Mouse (Mus musculus) telencephalon, adult 2 months (tissue): ENCODE data around the gene Twist2.

Experiments used
- DNase-seq: peaks from one replicate; pipeline ENCODE4 v3.0.0-alpha.2; 2011; ENCODE audit warnings: low read depth, low spot score

The Twist2 gene

DNA sequence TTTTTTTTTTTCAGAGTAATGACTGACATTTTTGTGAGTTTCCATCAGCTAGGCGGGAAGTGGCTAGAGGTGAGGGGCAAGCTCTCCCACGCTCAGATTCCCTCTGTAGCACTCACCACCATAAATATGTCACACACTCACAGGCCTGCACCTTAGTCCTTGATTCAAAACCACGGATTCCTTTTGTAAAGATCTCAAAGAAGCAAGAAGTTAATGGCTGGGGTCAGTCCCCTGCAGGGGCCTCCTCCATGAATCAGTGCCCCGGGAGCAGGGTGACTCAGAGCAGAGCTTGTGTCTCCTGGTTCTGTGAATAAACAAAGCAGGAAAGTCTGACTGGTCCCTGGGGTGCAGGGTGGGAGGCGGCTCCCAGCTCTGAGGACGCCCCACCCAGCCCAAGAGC is 15.3 kb downstream of the Twist2 start:
- DNase-seq = no peak

DNA sequence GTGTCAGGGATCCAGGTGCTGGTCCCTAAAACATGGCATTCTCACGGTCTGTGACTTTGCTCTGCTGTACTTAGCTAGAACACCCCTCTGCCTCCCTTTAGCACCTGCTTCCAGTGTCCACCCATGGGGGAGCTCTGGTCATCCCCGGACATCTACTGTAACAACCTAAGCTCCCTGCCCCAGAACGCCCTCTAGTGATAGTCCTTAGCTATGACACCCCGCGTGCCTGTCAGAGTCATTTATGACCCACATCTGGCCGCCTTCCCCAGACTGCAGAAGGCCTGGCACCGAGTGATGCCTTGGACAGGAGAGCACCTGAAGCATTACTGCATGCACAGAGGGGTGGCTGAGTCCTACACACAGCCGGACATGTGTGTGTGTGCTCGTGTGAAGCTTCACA is 18.0 kb downstream of the Twist2 start:
- no peak for DNase-seq

DNA sequence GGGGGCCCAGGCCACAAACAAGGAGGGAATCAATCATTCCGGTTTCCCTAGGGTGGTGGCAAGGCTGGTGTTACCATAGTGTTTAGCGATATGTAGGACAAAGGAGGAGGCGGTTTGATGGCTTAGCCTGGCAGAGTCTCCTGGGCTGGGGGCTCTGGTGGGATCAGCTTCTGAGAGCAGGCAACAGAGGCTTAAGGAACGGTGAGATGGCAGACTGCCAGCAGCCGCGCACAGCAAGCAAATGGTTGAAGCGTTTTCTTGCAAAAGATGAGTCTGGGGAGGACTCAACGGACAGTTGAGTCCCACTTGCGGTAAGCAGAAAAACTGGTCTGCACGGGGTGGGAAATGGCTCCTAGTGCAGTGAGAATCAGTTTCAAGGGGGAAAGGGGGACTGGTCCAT is 19.3 kb downstream of the Twist2 start:
- DNase-seq = no peak

DNA sequence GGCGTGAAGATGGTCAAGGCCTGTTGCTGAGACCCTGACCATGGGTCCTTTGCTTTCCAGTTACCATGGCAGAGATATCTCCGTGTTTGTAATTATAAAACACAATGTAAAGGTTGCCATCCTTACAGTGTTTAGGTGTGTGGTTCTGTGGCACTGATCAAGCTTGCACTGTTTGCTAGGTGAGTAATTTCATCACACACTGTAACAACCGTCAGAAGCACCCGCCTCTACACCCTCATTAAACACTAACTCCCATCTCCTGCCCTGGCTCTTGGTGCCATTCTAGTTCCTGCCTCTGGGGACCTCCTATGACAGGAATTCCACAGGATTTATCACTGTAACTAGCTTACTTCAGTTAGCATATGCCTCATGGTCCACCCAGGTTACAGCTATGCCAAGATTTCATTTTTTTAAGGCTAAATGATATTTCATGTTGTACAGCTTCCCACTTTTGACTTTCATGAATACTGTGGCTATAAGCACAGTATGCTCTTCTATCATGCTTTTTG is 21.1 kb downstream of the Twist2 start:
- no peak for DNase-seq

DNA sequence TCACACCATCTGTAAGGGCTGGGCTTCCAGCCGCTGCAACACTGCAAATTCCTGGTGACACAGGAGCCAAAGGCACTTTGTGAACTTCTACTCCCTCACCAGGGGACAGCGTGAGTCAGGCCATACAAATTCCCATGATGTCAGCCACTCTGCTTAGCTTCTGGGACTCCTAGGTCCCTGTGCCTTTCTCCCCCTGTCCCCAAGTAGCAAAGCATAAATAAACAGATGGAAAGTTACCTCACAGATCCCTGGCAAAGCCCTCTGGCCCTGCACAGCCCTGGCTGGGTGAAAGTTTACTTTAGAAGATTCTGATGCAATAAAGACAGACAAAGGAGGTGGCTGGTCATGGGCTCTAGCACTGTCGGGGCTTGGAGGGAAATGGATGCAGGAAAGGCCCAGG is 22.3 kb downstream of the Twist2 start:
- DNase-seq = no peak

DNA sequence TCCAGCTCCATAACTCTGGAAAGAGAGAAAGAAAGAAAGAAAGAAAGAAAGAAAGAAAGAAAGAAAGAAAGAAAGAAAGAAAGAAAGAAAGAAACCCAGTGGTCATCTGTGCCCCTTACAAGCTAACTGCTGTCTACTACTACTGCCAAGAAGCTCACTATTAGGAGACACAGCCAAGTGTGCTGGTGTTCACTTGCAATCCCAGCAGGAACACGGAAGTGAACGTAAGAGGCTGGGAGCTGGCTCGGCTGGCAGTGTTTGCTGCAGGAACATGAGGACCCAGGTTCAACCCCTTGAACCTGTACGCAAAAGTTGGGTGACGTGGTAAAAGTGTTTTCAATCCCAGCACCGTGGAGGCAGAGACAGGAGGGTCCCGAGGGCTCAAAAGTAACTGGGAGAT is 22.7 kb downstream of the Twist2 start:
- DNase-seq = no peak

DNA sequence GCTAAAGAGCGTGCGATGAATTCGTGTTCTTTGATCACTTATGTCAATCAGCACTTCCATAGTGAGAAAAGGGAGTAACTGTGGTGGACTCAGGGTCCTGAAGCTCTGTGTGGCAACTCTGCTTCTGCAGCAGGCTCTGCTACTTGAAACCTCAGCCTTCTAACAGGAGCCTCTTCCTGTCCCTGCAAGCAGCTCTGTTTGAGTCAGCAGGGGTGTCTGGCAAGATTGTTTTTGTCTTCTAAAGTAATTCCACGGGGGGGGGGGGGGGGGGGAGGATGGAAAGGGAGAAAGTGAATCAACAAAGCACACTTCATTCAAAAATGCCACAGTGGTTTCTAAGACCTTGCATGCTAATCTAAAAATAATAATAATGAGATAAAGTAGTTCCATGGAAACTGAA is 24.0 kb downstream of the Twist2 start:
- DNase-seq = no peak

DNA sequence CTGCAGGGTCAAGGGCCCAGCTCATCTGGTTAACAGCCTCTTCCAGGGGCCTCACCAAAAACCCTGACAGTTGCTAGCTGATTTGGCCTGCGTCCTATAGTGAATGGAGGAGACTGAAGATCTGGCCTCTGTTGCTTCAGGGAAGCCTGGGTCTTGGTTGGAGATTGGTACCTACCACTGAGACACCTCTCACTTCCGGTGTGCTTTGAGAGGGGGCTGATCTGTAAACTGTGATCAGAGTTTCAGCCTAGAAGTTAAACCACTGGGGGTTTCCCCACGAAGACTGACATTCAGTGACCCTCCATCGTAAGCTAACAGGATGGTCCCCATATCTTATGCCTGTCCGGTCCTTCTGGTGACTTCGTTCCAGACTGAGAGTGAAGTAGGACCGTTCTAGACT is 30.7 kb downstream of the Twist2 start:
- DNase-seq = no peak

DNA sequence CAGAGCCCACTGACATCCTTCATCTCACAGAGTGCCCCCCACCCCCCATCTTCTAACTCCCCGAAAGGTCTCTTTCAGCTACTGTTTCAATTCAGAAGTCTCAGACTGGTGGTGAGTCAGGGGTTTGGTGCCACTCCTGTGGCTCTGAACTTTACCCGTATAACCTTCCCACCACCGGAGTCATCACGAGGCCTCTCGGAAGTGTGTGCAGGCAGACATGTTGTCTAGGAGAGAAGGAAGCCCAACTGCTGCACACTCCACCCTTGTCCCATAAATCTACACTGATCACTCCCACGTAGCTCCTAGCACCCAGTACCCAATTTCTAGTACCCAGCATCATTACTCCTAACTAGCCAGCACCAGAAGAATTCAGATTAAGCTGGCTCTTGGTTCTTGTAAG is 38.3 kb downstream of the Twist2 start:
- no peak for DNase-seq

DNA sequence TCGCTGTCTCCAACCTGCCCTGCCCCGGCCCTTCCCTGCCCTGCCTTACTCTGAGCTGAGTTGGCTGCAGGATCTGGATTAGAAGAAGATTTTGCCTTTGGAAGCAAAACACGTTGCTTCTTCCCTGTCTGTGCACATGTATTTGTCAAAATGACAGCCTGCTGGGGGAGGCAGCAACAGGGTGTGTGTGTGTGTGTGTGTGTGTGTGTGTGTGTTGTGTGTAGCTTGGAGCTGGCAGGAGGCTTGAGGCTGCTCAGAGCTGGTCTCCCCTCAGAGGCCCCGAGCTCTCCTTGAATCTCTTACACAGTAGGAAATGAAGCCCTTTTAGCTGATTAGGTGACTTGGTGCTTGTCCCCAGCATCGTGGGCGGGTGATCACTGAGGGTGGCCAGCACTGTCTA is 38.7 kb downstream of the Twist2 start:
- peak; percentile 27 for DNase-seq

DNA sequence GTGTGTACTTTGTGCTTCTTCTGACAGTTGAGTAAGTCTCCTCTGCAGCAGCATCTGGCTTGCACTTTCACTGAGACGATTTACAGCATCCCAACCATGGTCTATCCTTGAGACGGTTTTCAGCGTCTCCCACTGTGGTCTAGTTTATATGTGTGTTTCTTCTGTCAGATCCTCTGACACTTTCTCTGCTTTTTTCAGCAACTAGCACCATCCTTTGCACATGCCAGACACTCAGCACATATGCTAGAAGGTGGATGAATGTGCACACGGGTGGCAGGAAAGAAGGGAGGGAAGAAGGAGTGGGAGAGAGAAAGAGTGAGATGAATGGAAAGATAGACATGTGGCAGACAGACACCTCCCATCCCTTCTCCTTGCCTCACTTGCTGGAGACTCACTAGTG is 43.0 kb downstream of the Twist2 start:
- DNase-seq = peak; percentile 36

DNA sequence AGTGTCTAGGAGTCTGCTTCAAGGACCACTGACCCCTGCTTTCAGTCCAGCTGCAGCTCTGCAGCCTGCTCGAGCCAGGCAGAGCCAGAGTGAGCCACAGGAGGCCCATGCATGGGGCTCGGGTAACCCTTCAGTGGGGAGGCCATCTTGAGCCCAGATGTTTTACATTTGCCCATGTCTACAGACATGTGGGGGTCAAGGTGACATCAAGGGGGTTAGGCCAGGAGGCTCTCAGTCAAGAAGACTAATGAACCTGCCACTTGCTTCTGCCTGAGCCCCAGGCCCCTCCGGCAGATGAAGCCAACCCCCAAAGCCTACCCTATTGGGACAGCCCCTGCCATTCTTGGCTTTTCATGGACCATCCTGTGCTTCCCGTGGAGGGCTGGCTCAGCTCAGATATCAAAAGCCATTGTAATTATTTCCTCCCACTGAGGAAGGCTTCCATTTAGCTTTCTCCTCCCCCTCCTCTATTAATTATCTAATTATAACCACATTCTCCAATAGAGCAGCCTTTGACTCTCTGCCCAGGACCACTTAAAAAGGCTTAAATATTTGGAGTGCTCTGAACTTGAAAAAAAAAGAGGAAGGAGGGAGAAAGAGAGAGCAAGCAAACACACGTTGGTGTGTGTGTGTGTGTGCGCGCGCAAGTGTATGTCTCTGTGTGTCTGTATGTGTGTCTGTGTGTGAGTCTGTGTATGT is 43.6 kb downstream of the Twist2 start:
- DNase-seq = no peak

DNA sequence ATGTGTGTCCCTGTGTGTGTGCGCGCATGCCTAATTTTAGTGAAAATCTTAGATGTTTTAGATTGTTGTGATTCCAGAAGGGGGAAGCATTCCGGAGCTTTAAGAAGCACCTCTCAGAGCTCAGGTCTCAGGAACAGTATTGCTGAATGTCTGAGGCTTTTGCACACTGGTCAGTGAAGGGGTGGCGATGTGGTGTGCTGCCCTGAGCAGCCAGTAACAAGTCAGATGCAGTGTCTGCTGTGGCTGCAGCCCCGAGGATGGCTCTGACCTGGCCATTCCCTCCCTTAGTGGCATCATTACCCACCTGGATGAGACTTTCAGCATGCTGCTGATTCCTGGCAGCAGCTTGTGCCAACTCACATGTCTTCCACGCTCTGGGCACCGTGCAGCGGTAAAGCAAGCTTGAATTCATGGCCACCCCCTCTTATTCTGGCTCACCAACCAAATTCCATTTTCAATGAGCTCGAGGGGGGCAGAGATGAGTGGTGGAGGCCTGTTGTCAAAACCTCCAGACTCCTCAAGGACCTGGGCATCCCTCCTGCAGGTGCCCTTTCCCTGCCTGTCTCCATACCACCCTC is 44.2 kb downstream of the Twist2 start:
- DNase-seq = no peak

DNA sequence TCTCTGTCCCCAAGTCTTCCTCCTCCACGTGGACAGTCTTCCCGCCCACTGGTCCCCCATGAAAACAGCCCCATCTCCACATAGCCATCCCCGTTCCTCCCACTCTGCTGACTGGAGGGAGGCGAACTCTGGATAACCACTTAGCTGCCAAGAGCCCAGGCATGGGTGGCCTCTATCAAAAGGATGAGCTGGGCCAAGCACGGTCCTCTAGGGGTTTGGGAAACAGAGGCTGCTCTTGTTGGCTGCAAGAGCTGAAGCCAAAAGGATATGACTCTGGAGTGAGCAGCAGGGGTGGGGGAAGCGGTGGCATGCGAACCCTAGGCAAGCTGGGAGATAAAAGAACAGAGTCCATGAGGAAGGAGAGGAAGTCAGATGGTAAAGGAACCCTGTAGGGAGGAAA is 50.0 kb downstream of the Twist2 start:
- DNase-seq = no peak

DNA sequence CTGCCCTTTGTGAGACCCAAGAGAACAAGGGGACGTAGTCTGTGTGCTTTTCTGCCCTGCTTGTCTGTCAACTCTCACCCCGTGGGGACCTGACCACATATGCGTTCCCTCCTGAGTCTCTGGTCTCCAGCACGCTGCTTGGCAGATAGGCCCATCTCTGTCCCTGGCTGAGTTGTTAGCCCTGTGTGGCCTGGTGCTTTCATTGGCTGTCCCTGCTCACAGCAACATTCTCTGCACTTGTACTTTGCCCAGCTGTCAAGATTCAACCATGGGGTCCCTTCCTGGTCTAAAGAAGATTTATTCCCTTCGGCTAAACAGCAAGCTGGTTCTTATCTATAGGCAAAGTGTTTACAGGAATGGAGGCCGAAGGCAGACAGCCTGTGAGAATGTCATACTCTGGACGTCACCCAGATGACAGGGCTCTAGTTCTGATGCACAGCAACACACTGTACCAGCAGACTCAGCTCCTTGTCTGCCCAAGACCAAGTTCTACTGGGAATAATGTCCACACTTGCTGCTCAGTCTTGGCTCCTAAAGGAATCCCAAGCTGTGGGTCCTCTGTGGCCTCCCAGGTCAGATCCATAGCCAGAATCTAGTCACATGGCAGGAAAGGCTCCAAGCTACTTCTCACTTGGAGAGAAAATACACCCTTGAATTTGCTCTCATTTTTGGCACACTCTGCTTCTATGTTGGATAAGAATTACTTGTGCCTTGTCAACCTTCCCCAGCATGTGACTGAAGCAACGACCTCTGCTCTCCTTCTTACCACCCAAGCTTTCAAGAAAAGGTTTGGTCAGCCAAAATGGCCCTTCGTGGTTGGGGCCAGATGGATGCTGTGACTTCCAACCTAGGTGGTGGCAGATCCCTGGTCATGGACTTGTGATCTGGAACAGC is 55.8 kb downstream of the Twist2 start:
- DNase-seq = no peak

DNA sequence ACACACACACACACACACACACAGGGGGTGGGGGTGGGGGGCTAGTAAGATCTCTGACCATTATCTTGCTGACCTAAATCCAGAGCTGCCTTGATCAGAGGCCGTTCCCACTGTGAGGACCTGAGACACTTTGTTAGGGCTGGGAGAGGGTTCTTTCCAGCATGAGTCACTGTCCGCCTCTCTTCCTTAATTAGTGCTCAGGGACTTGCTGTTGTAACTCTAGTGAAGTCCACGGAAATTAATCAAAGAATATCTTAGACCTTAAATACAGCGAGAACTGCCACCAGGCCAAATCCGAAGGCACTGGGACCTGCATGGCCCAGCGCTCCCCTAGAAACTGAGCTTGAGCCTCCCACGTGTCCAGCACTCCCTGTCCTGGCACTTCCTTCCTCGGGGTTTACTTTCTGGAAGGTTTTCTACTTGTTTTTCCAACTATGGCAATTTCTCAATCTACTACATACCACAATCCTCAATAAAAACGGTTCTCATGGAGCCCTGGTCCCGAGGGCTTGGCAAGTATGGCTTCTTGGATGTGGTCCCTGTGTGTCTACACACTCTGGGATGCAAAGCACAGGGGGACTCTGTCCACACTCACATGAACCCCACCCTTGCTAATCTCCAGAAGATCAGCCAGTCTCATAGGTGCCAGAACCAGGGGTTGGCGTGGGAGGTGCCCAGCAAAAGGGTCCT is 57.0 kb downstream of the Twist2 start:
- no peak for DNase-seq

DNA sequence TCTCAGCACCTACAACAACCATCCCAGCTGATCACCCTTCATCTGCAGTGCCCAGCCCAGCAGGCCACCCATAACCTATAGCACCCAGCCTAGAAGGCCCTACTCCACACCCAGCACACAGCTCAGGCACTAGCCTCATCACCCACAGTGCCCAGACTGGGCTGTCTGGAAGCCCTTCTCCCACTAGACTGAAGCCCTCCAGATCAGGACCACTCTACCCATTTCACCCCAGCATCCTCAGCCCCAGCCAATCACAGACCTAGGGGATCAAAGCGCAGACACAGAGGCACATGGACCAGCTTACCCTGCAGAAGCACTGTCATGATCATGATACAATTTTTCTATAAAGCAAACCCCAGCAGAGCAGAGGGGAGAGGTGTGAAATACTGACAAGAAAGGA is 57.6 kb downstream of the Twist2 start:
- no peak for DNase-seq

DNA sequence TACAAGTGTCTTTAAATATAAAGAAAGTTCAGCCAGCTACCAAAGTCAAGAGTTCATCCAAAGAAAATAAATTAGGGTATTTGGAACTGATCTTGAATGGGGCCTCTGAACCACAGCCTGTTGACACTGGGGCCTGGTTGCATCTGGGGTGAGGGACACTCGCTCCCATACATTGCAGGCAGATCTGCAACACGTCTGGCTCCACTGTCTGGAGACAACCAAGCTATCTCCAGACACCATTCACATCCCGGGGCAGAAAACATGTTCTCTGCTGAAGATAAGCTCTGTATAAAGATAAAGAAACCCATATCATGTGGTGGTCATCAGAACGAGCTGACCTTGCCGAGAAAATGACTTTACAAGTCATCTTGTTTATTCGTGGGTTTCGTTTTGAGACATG is 60.2 kb downstream of the Twist2 start:
- DNase-seq = no peak

DNA sequence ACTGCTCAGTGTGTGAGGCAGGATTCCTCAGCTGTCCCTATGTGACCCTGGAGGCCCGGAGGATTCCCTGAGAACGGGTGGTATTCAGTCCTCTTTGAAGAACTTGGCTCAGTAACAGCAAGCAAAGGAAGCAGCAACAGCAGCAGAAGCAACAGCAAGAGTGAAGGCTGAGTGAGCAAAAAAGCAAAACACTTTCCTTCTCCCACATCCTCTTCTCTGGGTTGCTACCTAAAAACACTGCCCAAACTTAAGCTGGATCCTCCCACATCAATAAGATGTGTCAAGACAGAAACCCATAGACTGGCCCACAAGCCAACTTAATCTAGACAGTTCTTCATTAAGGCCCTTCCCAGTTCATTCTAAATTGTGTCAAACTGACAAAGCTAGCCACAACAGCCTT is 64.7 kb downstream of the Twist2 start:
- no peak for DNase-seq

DNA sequence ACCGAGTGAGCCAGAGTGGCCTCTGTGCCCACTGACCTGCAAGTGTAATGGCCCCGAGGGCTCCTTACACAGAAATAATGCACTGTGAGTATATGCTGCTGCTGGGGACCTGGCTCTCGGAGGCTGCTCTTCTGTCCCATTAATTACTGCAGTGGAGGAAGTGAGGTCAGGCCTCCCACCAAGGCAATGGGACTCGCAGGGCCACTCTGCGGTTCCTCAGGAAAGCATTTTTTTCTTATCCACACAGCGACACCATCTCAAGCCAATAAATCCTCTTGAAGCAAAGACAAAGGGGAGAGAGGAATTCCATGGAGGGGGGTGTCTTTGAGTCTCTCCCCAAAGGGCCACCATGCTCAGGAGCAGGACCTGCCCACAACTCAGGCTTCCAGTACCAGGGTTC is 69.8 kb downstream of the Twist2 start:
- no peak for DNase-seq

DNA sequence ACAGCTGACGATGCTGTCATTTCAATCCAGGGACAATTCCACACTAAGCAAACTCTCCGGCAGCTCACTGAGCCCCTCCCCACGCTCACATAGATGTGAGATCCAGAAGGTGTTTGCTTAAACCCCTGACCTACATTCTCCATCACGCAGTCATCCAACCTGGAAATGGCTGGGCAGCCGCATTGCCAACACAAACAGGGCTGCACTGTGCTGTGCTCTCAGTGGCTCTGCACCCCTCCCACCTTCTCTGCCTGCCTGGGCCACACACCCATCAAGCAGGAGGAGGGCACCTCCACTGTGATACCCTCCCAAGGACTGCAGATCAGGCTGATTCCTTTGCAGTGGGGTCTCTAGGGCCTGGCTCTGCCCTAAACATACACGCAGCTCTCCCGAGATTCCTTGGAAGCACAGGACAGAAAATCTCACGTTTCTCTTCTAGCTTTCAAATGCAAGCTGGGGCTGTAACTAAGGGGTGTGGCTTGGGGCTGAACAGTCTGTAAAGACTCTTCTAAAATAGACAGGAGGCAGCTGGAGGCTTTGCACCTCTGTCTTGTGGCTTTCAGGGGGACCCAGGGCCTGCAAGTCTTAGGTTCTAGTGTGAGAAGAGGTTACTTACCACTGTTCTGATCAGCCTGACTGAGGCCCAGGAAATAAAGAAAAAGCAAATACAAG is 71.3 kb downstream of the Twist2 start:
- DNase-seq = no peak
